Mouse (Mus musculus): ENCODE results near the gene Irs3.

DNA sequence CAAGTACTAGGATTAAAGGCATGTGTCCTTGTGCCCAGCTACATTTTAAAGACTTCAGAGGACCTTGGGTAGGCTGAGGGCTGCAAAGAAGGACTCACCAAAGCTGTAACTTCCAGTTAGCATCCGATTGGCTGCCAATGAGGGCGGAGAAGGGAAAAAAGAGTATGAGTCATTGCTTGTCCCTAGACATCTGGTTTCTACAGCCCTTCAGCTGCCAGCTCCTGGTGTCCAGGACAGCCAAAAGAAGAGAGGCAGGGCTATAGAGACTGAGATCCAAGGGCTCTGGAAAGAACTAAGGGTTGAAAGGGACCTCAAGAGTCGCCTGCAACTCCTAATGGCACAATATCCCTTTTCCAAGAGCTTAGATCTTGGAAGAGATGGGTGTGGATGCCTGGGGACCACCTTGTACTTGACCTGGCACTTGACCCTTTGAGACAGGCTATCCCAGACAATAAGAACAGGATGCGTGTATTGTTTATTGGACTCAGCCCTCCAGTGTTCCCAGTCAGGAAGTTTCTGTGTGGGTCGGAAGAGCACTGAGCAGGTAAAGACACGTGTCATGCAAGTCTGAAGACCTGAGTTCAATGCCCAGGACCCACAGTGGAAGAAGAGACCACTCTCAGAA is 14.7 kb upstream of the Irs3 start:
- TF ChIP-seq POLR2A (IDR thresholded peaks at IDR 0.05; ENCODE audit: low read depth, low read length) (no peak), CTCF (IDR thresholded peaks at IDR 0.05; ENCODE audit: extremely low read depth, insufficient read length, insufficient replicate concordance, low read depth, low read length) (no peak)

Measured in small intestine, adult 2 months (tissue).